Mouse (Mus musculus): Measurements from ENCODE around the gene Pla2g5. TPM values are rescaled to one million over a fixed set of nuclear protein-coding genes. Genes with fewer than 3 reads are reported as not detected.

Pla2g5 gene
- polyA plus RNA-seq, 2 experiments, result not detected

GRCm38 (mm10) chr4:138797217-138797570, 66.1 kb downstream of the Pla2g5 start:
- no peak overlapping the region for H3K4me2 ChIP-seq (ENCODE audit: low read depth)
- no peak for DNase-seq (ENCODE audit: low read depth in 3 of 3, low spot score in 3 of 3)
- no peaks in the 10 kb centered on the region for H3K27me3 ChIP-seq (ENCODE audit: control insufficient read depth, insufficient read depth, low read length)
- H3K9ac ChIP-seq (replicated peaks), result no peak overlapping the region
- ATAC-seq (ENCODE audit: insufficient read depth), result no peak
- no peaks in the 10 kb centered on the region for H3K36me3 ChIP-seq (replicated peaks; ENCODE audit: control insufficient read depth, insufficient read depth, low read depth)
- no peak overlapping the region for H3K27ac ChIP-seq
- H3K4me3 ChIP-seq (ENCODE audit: insufficient read depth in 1 of 2, low read depth in 2 of 2, low read length in 2 of 2), result no peak overlapping the region
- no peaks in the 10 kb centered on the region for H3K9me3 ChIP-seq (ENCODE audit: control insufficient read depth, low read length)
- no peaks in the 10 kb centered on the region for H3K4me1 ChIP-seq (replicated peaks; ENCODE audit: control insufficient read depth in 2 of 2, insufficient read depth in 2 of 2, low read length in 1 of 2)
- TF ChIP-seq EP300 (IDR thresholded peaks at IDR 0.05; ENCODE audit: low read depth) (no peak), CTCF (IDR thresholded peaks at IDR 0.05; ENCODE audit: low read depth) (no peak)
- whole genome bisulfite sequencing (ENCODE audit: insufficient replicate concordance), result 50% methylated on average over 4 of the region's 4 CpGs

- Histone ChIP-seq H3K9me3 (ENCODE audit: control insufficient read depth, low read length) (no peaks in the 10 kb centered on the region), H3K27me3 (ENCODE audit: control insufficient read depth, insufficient read depth, low read length) (no peaks in the 10 kb centered on the region), H3K4me3 (ENCODE audit: insufficient read depth in 1 of 2, low read depth in 2 of 2, low read length in 2 of 2) (no peak overlapping the region), H3K4me1 (replicated peaks; ENCODE audit: control insufficient read depth in 2 of 2, insufficient read depth in 2 of 2, low read length in 1 of 2) (no peaks in the 10 kb centered on the region), H3K4me2 (ENCODE audit: low read depth) (no peak overlapping the region), H3K9ac (replicated peaks) (no peak overlapping the region), H3K36me3 (replicated peaks; ENCODE audit: control insufficient read depth, insufficient read depth, low read depth) (no peaks in the 10 kb centered on the region), H3K27ac (no peak overlapping the region)
- ATAC-seq (ENCODE audit: insufficient read depth), result no peak
- no peak for DNase-seq (ENCODE audit: low read depth in 3 of 3, low spot score in 3 of 3)
- no peak for TF ChIP-seq CTCF (IDR thresholded peaks at IDR 0.05; ENCODE audit: low read depth)
- no peak for TF ChIP-seq EP300 (IDR thresholded peaks at IDR 0.05; ENCODE audit: low read depth)
- 15% methylated on average over 6 of the region's 6 CpGs for WGBS (ENCODE audit: insufficient replicate concordance)
Measured at GRCm38 (mm10) chr4:138796513-138797216, 66.6 kb downstream of the Pla2g5 start.

GRCm38 (mm10) chr4:138794344-138794743, 68.9 kb downstream of the Pla2g5 start:
- 64% methylated on average over 6 of the region's 6 CpGs for WGBS (ENCODE audit: insufficient replicate concordance)
- Histone ChIP-seq H3K4me1 (replicated peaks; ENCODE audit: control insufficient read depth in 2 of 2, insufficient read depth in 2 of 2, low read length in 1 of 2) (no peaks in the 10 kb centered on the region), H3K27me3 (ENCODE audit: control insufficient read depth, insufficient read depth, low read length) (no peaks in the 10 kb centered on the region), H3K4me2 (ENCODE audit: low read depth) (no peak overlapping the region), H3K9me3 (ENCODE audit: control insufficient read depth, low read length) (no peaks in the 10 kb centered on the region), H3K36me3 (replicated peaks; ENCODE audit: control insufficient read depth, insufficient read depth, low read depth) (no peaks in the 10 kb centered on the region), H3K9ac (replicated peaks) (no peak overlapping the region), H3K4me3 (ENCODE audit: insufficient read depth in 1 of 2, low read depth in 2 of 2, low read length in 2 of 2) (no peak overlapping the region), H3K27ac (no peak overlapping the region)
- TF ChIP-seq CTCF (IDR thresholded peaks at IDR 0.05; ENCODE audit: low read depth) (no peak), EP300 (IDR thresholded peaks at IDR 0.05; ENCODE audit: low read depth) (no peak)
- DNase-seq (ENCODE audit: low read depth in 3 of 3, low spot score in 3 of 3), result no peak
- no peak for ATAC-seq (ENCODE audit: insufficient read depth)

DNA sequence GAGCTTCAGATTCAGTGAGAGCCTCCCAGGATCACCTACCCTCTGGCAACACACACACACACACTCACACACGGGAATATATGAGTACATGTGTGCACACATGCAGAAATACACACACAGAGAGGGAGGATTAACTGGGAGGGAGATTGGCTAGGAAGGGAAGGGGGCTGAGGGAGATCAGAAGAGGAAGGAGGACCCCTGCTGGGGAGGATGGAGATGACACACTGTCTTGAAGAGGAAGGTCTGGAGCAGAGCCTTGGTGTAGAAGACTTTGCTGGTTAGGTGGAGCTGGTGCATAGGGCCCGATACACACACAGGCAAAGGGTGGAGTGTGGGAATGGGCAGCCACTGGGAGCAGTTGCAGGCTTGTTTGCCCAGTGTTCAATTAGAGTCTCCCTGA, 70.0 kb downstream of the Pla2g5 start:
- Histone ChIP-seq H3K27me3 (ENCODE audit: control insufficient read depth, insufficient read depth, low read length) (no peaks in the 10 kb centered on the region), H3K4me1 (replicated peaks; ENCODE audit: control insufficient read depth in 2 of 2, insufficient read depth in 2 of 2, low read length in 1 of 2) (no peaks in the 10 kb centered on the region), H3K4me2 (ENCODE audit: low read depth) (no peak overlapping the region), H3K36me3 (replicated peaks; ENCODE audit: control insufficient read depth, insufficient read depth, low read depth) (no peaks in the 10 kb centered on the region), H3K9me3 (ENCODE audit: control insufficient read depth, low read length) (no peaks in the 10 kb centered on the region), H3K27ac (no peak overlapping the region), H3K4me3 (ENCODE audit: insufficient read depth in 1 of 2, low read depth in 2 of 2, low read length in 2 of 2) (no peak overlapping the region), H3K9ac (replicated peaks) (no peak overlapping the region)
- ATAC-seq (ENCODE audit: insufficient read depth) (no peak), DNase-seq (ENCODE audit: low read depth in 3 of 3, low spot score in 3 of 3) (no peak)
- TF ChIP-seq CTCF (IDR thresholded peaks at IDR 0.05; ENCODE audit: low read depth) (peak; percentile 41), EP300 (IDR thresholded peaks at IDR 0.05; ENCODE audit: low read depth) (no peak)
- WGBS (ENCODE audit: insufficient replicate concordance), result 46% methylated on average over 2 of the region's 2 CpGs

DNA sequence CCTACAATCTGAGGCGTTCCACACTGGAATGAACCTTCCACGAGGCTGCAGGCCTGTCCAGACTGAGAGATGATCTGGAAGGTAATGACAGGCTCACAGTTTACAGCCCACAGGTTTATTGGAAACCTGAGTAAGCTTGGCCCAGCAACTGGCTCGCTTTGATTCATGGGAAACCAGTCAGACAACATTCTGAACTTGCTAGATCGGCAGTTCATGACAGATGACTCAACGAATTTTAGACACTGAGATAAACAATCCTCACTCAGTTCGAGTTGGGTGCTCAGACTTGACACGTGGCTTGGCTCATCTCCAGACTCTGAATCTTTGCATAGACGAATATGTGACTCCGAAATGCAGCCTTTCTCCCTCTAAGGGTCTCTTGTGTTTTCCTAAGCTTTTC, 70.7 kb downstream of the Pla2g5 start:
- Histone ChIP-seq H3K4me3 (ENCODE audit: insufficient read depth in 1 of 2, low read depth in 2 of 2, low read length in 2 of 2) (no peak overlapping the region), H3K9ac (replicated peaks) (no peak overlapping the region), H3K9me3 (ENCODE audit: control insufficient read depth, low read length) (no peaks in the 10 kb centered on the region), H3K27ac (no peak overlapping the region), H3K4me1 (replicated peaks; ENCODE audit: control insufficient read depth in 2 of 2, insufficient read depth in 2 of 2, low read length in 1 of 2) (no peaks in the 10 kb centered on the region), H3K36me3 (replicated peaks; ENCODE audit: control insufficient read depth, insufficient read depth, low read depth) (no peaks in the 10 kb centered on the region), H3K4me2 (ENCODE audit: low read depth) (no peak overlapping the region), H3K27me3 (ENCODE audit: control insufficient read depth, insufficient read depth, low read length) (no peaks in the 10 kb centered on the region)
- DNase-seq (ENCODE audit: low read depth in 3 of 3, low spot score in 3 of 3) (no peak), ATAC-seq (ENCODE audit: insufficient read depth) (no peak)
- TF ChIP-seq CTCF (IDR thresholded peaks at IDR 0.05; ENCODE audit: low read depth), result no peak
- no peak for TF ChIP-seq EP300 (IDR thresholded peaks at IDR 0.05; ENCODE audit: low read depth)
- 37% methylated on average over 9 of the region's 9 CpGs for WGBS (ENCODE audit: insufficient replicate concordance)

Measured in liver, embryonic 14.5 days (tissue).